Mouse (Mus musculus) ES-E14 (cell line): ENCODE measurements around the gene Edem3.

Experiments
- CHD2 ChIP-seq: IDR thresholded peaks from 2 replicates; pipeline ENCODE4 v1.6.1; 2014; ENCODE audit warnings: mild to moderate bottlenecking, low read depth, low read length, inconsistent platforms
- HCFC1 ChIP-seq: IDR thresholded peaks from 2 replicates; pipeline ENCODE4 v1.6.1; 2012; ENCODE audit warnings: low read length, inconsistent platforms, borderline replicate concordance; ENCODE audit not compliant: insufficient read depth
- MAFK ChIP-seq: IDR thresholded peaks from 2 replicates; pipeline ENCODE4 v1.6.1; 2014; ENCODE audit warnings: mild to moderate bottlenecking, low read depth, low read length, inconsistent platforms; ENCODE audit not compliant: insufficient read depth
- ZC3H11A ChIP-seq: IDR thresholded peaks from 2 replicates; pipeline ENCODE4 v1.6.1; 2012; ENCODE audit warnings: low read depth, mild to moderate bottlenecking, inconsistent platforms, low read length, borderline replicate concordance
- ZNF384 ChIP-seq: IDR thresholded peaks from 2 replicates; pipeline ENCODE4 v1.6.1; 2012; ENCODE audit warnings: low read depth, low read length, inconsistent platforms

- TF ChIP-seq CHD2 = no peak
- TF ChIP-seq MAFK = no peak
- TF ChIP-seq HCFC1 = no peak
- TF ChIP-seq ZNF384 = no peak
- TF ChIP-seq ZC3H11A = no peak
Observed at GRCm38 (mm10) chr1:151807286-151807685, 52.1 kb downstream of the Edem3 start.
